Mouse (Mus musculus) liver, embryonic 16.5 days (tissue): ENCODE data around the gene Gpr142. TPM values are rescaled to one million over a fixed set of nuclear protein-coding genes. Genes with fewer than 3 reads are reported as not detected.

Experiments
- ATAC-seq: fragments of 200-750 bp; cut with Nextera tagmentation; 2 replicates; pipeline ENCODE4 v1.8.0; 2017; ENCODE audit warnings: low read depth, mild to moderate bottlenecking, moderate number of reproducible peaks, moderate library complexity
- H3K27ac ChIP-seq: fragments of 300-500 bp; sonication (generic); 2 replicates; pipeline ENCODE4 v1.5.1; 2014; ENCODE audit warnings: mild to moderate bottlenecking, low read length
- H3K27me3 ChIP-seq: fragments of 300-500 bp; sonication (generic); 2 replicates; pipeline ENCODE4 v1.6.1; 2014; ENCODE audit warnings: low read depth, low read length, mixed read lengths; ENCODE audit not compliant: control insufficient read depth, insufficient read depth
- H3K36me3 ChIP-seq: fragments of 300-500 bp; sonication (generic); 2 replicates; pipeline ENCODE4 v1.6.1; 2014; ENCODE audit warnings: mild to moderate bottlenecking; ENCODE audit not compliant: control insufficient read depth, insufficient read depth
- H3K4me1 ChIP-seq: fragments of 300-500 bp; sonication (generic); 2 replicates; pipeline ENCODE4 v1.6.1; 2014; ENCODE audit warnings: low read depth, low read length, mixed read lengths; ENCODE audit not compliant: control insufficient read depth
- H3K4me2 ChIP-seq: fragments of 300-500 bp; sonication (generic); 2 replicates; pipeline ENCODE4 v1.6.1; 2014; ENCODE audit warnings: low read depth, low read length, mixed read lengths
- H3K4me3 ChIP-seq: fragments of 300-500 bp; sonication (generic); 2 replicates; pipeline ENCODE4 v1.5.1; 2014; ENCODE audit warnings: low read depth, mild to moderate bottlenecking, low read length
- H3K9ac ChIP-seq: fragments of 300-500 bp; sonication (generic); 2 replicates; pipeline ENCODE4 v1.6.1; 2014; ENCODE audit warnings: low read depth, low read length
- H3K9me3 ChIP-seq: fragments of 300-500 bp; sonication (generic); replicated peaks from 2 replicates; pipeline ENCODE4 v1.6.1; 2016; ENCODE audit warnings: low read length; ENCODE audit not compliant: control insufficient read depth
- WGBS: fragments of 180-500 bp; shearing (Covaris S2); extraction: QIAGEN DNeasy Blood & Tissue Kit; methylation state at CpG from one replicate; pipeline ENCODE4 v1.1.7; 2014; ENCODE audit not compliant: insufficient replicate concordance; 5-methylcytosine and 5-hydroxymethylcytosine counted together
- polyA plus RNA-seq: library from polyadenylated mRNA; unstranded; fragments of >200 nt; fragmentation: Nextera tagmentation; extraction: Ambion mirVana; gene quantifications from 2 replicates; pipeline ENCODE4 v1.2.1, GENCODE M21; 2015

Gene Gpr142
- polyA plus RNA-seq, 1 experiment from 2014 or later = not detected

DNA sequence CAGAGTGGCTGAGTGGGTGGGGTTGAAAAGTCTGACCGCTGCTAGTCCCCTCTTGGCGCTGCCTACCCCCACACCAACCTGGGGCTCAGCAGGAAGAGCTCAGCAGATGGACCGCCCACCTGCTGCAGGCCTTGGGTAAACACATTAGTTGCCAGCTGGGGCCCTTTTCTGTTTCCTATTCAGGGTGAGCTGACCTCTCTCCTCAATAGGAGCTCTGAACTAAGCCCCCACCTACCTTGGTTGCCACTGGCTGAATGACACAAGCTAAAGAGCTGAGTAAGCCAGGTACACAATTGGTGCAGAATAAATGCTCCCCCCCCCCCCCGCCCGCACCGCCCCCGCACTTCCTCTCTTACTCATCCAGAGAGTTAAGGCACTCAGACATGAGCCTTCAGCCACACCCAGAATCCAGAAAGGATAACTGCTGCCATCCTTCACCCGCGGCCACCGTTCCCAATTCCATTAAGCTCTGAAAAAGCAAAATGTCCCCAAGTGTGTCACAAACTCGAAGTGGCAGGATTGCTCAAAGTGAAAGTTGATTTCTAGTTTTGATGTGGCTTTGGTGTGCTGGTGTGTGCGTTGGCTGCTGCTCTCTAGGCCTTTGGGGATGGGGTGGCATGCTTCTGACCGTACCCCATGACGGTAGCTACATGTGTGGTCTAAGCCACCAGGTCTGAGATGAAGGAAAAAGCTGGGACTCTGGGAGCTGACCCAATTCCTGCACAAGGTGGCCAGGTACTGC is 9.1 kb downstream of the Gpr142 start:
- H3K4me2 ChIP-seq = no peak overlapping the region
- peak; percentile 66 for ATAC-seq
- no peaks in the 10 kb centered on the region for H3K27me3 ChIP-seq
- H3K4me1 ChIP-seq = no peaks in the 10 kb centered on the region; the same call in 1 of the 2 replicates
- no peaks in the 10 kb centered on the region for H3K9me3 ChIP-seq
- no peak overlapping the region for H3K9ac ChIP-seq
- H3K4me3 ChIP-seq = no peak overlapping the region
- H3K27ac ChIP-seq = no peak overlapping the region
- H3K36me3 ChIP-seq = no peaks in the 10 kb centered on the region
- 21% methylated on average over 14 of the region's 14 CpGs for WGBS

DNA sequence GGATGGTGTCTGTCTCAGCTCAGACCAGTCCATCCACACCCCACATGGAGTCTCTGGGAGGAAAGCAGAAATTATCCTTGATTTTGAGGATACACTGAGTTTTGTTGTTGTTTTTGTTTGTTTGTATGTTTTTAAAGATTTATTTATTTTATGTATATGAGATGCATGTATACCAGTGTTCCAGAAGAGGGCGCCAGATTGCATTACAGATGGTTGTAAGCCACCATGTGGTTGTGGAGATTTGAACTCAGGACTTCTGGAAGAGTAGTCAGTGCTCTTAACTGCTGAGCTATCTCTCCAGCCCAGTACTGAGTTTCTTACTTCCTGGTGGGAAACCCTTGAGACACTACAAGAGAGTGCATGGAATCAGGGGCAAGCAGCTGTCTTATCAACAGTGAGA is 10.6 kb downstream of the Gpr142 start:
- 37% methylated on average over 1 of the region's 1 CpGs for WGBS
- H3K4me3 ChIP-seq = no peak overlapping the region

GRCm38 (mm10) chr11:114810344-114810743 is 11.6 kb downstream of the Gpr142 start:
- Histone ChIP-seq H3K27me3 (no peaks in the 10 kb centered on the region), H3K27ac (no peak overlapping the region), H3K36me3 (no peaks in the 10 kb centered on the region), H3K4me1 (no peaks in the 10 kb centered on the region; the same call in 1 of the 2 replicates), H3K9ac (no peak overlapping the region), H3K4me3 (no peak overlapping the region), H3K4me2 (no peak overlapping the region), H3K9me3 (no peaks in the 10 kb centered on the region)
- no peak for ATAC-seq
- 18% methylated on average over 4 of the region's 4 CpGs for WGBS

More for the DNA sequence above, 10.6 kb downstream of the Gpr142 start:
- Histone ChIP-seq H3K9ac (no peak overlapping the region), H3K4me2 (no peak overlapping the region), H3K9me3 (no peaks in the 10 kb centered on the region), H3K27me3 (no peaks in the 10 kb centered on the region), H3K4me1 (no peaks in the 10 kb centered on the region; the same call in 1 of the 2 replicates), H3K27ac (no peak overlapping the region), H3K36me3 (no peaks in the 10 kb centered on the region)
- ATAC-seq = no peak

DNA sequence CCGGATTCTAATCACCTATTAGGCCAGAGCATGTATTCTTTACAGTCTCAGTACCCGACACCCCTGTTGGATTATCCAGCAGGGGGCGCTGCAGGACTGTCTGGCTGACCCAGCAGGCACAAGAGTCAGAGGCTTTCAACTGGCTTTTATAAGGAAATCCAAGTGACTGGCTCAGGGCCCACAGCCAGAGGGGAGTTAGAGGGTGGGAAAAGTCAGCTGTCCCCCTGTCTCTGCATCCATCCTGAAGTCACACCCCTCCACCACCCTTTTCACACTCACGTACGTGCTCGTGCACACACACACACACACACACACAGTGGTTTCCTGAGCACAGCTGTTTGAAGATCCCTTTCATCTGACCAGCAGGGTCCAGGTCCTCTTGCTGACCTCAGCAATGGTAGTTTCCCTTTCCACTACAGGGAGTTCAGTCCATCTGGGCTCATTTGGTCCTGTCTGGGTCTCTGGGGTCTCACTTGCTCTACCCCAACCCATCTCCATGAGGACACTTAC is 14.1 kb downstream of the Gpr142 start:
- Histone ChIP-seq H3K4me1 (no peaks in the 10 kb centered on the region; the same call in 1 of the 2 replicates), H3K27ac (no peak overlapping the region), H3K9me3 (no peaks in the 10 kb centered on the region), H3K27me3 (no peaks in the 10 kb centered on the region), H3K4me2 (no peak overlapping the region), H3K36me3 (no peaks in the 10 kb centered on the region), H3K4me3 (no peak overlapping the region), H3K9ac (no peak overlapping the region)
- WGBS = 8% methylated on average over 6 of the region's 6 CpGs
- peak; percentile 53; the same call in 1 of the 2 replicates for ATAC-seq

- Histone ChIP-seq H3K9me3 (no peaks in the 10 kb centered on the region), H3K4me1 (no peaks in the 10 kb centered on the region), H3K36me3 (no peaks in the 10 kb centered on the region), H3K27me3 (no peaks in the 10 kb centered on the region), H3K4me2 (no peak overlapping the region), H3K27ac (no peak overlapping the region), H3K4me3 (no peak overlapping the region), H3K9ac (no peak overlapping the region)
- WGBS = 60% methylated on average over 11 of the region's 11 CpGs
- no peak for ATAC-seq
These were observed 16.3 kb downstream of the Gpr142 start for GRCm38 (mm10) chr11:114814873-114815592.

DNA sequence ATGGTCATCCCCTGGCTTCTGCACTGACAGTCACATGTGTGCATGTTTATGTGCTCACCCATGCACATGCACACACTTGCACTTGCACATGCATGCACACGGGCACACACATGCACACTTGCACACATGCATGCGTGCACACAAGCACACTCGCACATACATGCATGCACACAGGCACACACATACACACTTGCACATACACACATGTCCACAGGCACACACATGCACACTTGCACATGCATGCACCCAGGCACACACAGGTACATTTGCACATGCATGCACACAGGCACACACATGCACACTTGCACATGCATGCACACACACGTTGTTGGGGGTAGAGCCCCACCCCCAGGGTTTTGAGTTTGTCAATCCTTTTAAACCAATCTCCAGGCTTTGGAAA is 18.2 kb downstream of the Gpr142 start:
- no peak overlapping the region for H3K4me3 ChIP-seq
- H3K36me3 ChIP-seq = no peaks in the 10 kb centered on the region
- ATAC-seq = no peak
- WGBS = 58% methylated on average over 4 of the region's 4 CpGs
- no peak overlapping the region for H3K9ac ChIP-seq
- H3K4me2 ChIP-seq = no peak overlapping the region
- no peaks in the 10 kb centered on the region for H3K27me3 ChIP-seq
- H3K4me1 ChIP-seq = no peaks in the 10 kb centered on the region
- no peaks in the 10 kb centered on the region for H3K9me3 ChIP-seq
- H3K27ac ChIP-seq = no peak overlapping the region

DNA sequence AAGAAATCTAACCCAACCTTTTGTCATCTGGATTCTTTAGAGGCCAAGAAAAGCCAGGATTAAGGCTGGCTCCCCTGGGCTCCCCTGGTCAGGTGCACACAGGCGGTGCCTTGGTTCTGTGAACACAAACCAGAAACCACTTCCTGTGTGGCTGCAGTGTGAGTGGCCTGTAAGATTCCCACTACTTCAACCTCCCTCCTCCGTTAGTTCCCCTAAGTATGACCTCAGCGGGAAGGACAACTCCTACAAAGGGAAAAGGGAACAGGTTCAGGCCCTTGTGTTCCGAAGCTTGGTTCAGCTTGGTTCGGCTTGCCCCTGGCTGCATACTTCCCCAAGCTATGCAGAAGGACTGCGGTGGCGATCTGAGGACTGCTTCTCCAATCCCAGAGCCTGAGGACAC is 19.5 kb downstream of the Gpr142 start:
- no peak overlapping the region for H3K4me3 ChIP-seq
- H3K27me3 ChIP-seq = no peaks in the 10 kb centered on the region
- no peak overlapping the region for H3K9ac ChIP-seq
- H3K4me2 ChIP-seq = no peak overlapping the region
- H3K27ac ChIP-seq = no peak overlapping the region
- no peak for ATAC-seq
- H3K9me3 ChIP-seq = no peaks in the 10 kb centered on the region
- WGBS = 34% methylated on average over 7 of the region's 7 CpGs
- H3K4me1 ChIP-seq = no peaks in the 10 kb centered on the region; the same call in 1 of the 2 replicates
- H3K36me3 ChIP-seq = no peaks in the 10 kb centered on the region

DNA sequence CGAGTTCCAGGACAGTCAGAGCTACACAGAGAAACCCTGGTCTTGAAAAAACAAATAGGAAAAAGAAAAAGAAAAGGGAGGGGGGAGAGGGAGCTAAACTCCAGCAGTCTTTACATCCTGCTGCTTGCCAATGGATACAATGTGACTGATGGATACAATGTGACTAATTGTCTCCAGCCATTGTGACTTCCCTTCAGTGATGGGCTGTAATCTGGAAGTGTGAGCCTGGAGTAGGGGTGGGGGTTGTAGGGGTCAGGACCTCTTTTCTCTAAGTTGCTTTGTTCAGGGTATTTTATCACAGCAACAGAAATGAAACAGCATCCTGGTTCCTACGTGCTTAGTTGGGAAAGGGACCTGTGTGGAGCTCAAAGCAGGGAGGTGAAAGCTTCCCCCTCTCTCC is 20.4 kb downstream of the Gpr142 start:
- Histone ChIP-seq H3K36me3 (no peaks in the 10 kb centered on the region), H3K9ac (no peak overlapping the region), H3K9me3 (no peaks in the 10 kb centered on the region), H3K27ac (no peak overlapping the region), H3K4me1 (no peaks in the 10 kb centered on the region; the same call in 1 of the 2 replicates), H3K4me3 (no peak overlapping the region), H3K4me2 (no peak overlapping the region), H3K27me3 (no peaks in the 10 kb centered on the region)
- 52% methylated on average over 2 of the region's 2 CpGs for WGBS
- no peak for ATAC-seq

GRCm38 (mm10) chr11:114820444-114820843 is 21.7 kb downstream of the Gpr142 start:
- Histone ChIP-seq H3K9me3 (no peaks in the 10 kb centered on the region), H3K27ac (no peak overlapping the region), H3K4me3 (no peak overlapping the region), H3K27me3 (no peaks in the 10 kb centered on the region), H3K36me3 (no peaks in the 10 kb centered on the region), H3K4me1 (no peaks in the 10 kb centered on the region; the same call in 1 of the 2 replicates), H3K4me2 (no peak overlapping the region), H3K9ac (no peak overlapping the region)
- ATAC-seq = no peak
- 46% methylated on average over 3 of the region's 3 CpGs for WGBS
